Mouse (Mus musculus) effector memory CD4-positive, alpha-beta T cell, adult 5 months (primary cell): ENCODE results near the gene Dync2li1. TPM values are rescaled to one million over a fixed set of nuclear protein-coding genes. Genes with fewer than 3 reads are reported as not detected.

Experiments
- polyA plus RNA-seq: library from polyadenylated mRNA; unstranded; fragments of 100-300 nt; shearing (Covaris generic); gene quantifications from one replicate; pipeline ENCODE4 v1.2.1, GENCODE M21; 2017

The Dync2li1 gene
- polyA plus RNA-seq = 0.74 TPM

DNA sequence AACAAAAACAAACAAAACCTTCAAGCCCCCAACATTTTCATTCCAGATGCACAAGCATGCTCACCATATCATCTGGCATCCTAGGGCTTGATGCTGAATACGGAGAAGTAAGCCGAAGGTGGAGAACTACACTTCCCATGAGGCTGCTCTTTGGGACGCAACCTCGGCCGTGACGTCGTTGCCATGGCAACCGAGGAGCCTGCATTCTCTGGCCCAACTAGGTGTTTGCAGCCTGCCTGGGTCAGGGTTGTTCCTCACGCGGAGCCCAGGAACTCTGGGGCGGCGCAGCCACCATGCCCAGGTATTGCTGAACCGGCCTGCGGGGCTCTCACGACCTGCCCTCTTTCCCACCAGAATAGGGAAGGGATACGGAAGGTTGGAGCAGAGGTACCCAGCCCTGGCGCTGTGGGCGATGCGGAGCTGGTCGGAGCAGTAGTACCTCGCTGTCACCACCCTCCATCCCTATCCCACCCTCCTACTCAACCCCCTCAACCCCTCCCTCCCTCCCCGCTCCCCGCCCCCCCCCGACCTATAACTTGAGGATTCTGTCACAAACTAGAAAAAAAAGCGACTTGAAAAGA is at the start of gene Dync2li1:
Gene Dync2li1 (plus strand): TSS at position 221 of the 581 bp plus-strand sequence.

DNA sequence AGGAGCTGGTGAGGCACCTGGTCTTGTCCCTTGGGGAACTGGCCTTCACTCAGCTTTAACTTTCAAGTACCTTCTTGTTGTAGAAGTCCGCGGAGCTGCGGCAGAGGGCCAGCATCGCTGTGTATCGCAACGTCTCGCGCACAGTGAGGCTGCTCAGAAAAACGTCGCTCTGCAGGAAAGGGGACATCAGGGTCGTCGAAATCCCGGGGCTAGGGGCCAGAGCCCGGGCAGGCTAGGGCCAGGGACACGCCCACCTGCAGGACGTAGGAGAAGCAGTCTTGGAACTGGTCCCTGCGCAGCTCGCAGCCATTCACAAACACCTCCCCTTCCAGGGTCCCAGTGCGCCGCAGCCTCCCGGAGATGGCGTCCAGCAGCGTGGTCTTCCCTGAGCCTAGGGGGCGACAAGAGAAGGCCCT is 49.7 kb downstream of the Dync2li1 start, which contains the start of gene Abcg8:
Gene Abcg8 (plus strand): TSS at position 352 of the 416 bp plus-strand sequence.

DNA sequence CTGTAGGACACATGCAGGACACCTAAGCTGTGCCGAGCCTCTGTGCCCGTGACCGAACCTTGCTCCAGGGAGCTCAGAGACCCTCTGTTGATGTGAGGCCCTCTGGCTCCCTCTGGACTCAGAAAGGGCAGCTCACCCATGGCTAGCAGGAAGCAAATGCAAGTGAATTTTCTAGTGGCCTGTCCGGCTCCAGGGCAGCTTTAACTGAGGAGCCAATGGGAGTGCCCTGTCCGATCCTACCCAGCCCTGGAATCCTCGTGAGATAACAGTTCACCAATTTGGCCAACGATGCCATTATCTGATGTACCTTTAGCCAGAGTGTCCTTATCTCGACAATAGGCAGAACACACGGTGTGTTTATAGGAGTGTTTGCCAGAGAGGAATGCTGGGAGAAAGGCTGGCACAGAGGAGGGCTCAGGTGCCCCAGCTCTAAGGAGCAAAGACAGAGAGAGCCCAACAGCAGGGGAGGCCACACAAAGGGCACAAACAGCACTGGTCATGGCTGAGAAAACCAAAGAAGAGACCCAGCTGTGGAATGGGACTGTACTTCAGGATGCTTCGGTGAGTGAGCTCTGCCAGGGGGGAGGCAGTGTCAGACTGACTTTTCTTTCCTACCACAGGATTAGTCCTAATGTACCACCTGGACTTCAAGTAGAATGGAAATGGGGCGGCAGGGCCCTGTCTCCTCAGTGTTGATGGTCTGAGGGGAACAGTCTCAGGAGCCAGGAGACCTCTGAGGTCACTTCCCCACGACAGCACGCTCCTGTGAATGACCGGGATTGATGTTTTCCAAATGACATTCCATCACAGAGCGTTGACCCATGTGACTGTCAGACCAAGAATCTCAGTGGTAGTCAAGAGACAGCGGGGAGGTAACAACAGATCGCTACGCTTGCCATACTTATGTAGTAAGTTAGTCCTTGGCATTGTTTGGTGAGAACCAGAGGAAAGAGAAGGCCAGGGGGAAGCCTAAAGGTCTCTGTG is 56.7 kb downstream of the Dync2li1 start, which contains the start of gene Abcg5:
Gene Abcg5 (minus strand): TSS at position 278 of the 984 bp plus-strand sequence.

Other genes starting within 250 kb of the Dync2li1 start
- 182 TPM for gene Thada, start 160.3 kb upstream of the Dync2li1 start, polyA plus RNA-seq
- not detected for gene Plekhh2, start 114.6 kb upstream of the Dync2li1 start, polyA plus RNA-seq
- gene Abcg8, start 49.8 kb downstream of the Dync2li1 start, polyA plus RNA-seq = not detected
- gene Abcg5, start 56.5 kb downstream of the Dync2li1 start, polyA plus RNA-seq = not detected
- gene Lrpprc, start 164.3 kb downstream of the Dync2li1 start, polyA plus RNA-seq = 30.7 TPM